Mouse (Mus musculus): ENCODE measurements at regions not wholly inside any gene's neighbourhood (a gene's known extent, or its start where the extent isn't known, plus 50 kb on each side); places are given as distances from the start of the nearest gene placed in this dataset.

GRCm38 (mm10) chr14:101326477-101326941 is 126.4 kb upstream of the Prr30 start:
- no peak for TF ChIP-seq CTCF (conservative IDR thresholded peaks at IDR 0.05; ENCODE audit: low read length)
- no peak for TF ChIP-seq NANOG (IDR thresholded peaks at IDR 0.05; ENCODE audit: borderline replicate concordance, low read length)
- TF ChIP-seq POU5F1 (IDR thresholded peaks at IDR 0.05; ENCODE audit: borderline replicate concordance, low read length), result no peak

Data from E14TG2a.4 (cell line).